Mouse (Mus musculus): ENCODE results near the gene Sdhb. TPM values are rescaled to one million over a fixed set of nuclear protein-coding genes. Genes with fewer than 3 reads are reported as not detected.

The Sdhb gene
- polyA plus RNA-seq, 1 experiment from 2014 or later = 539 TPM

DNA sequence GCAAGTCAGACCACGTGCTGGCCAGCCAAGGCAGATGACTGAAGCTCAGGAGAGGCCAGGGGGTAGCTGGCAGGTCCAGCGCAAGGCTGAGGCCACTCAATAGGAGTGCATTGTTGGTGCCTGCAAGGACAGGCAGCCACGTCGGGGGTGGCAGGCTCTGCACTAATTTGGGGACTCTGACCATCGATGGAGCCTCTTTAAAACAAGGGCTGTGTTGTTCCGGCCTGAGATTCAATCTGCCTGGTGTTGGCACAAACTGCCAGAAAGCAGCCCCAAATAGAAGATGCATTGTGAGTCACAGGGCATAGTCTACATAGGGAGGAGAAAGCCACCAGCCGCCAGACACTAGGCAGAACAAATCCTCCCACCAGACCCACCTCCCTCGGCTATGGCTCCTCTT lies 31.3 kb upstream of the Sdhb start:
- no peaks in the 10 kb centered on the region for H3K27me3 ChIP-seq (replicated peaks)
- no peaks in the 10 kb centered on the region for H3K36me3 ChIP-seq
- no peak overlapping the region for H3K27ac ChIP-seq
- H3K9me3 ChIP-seq = no peaks in the 10 kb centered on the region
- WGBS = 55% methylated on average over 8 of the region's 8 CpGs
- H3K4me3 ChIP-seq (replicated peaks) = no peak overlapping the region
- peaks cover 10% of the 10 kb centered on the region; the same call in 1 of the 2 replicates for H3K4me1 ChIP-seq (replicated peaks)
- H3K9ac ChIP-seq = no peak overlapping the region
- no peak overlapping the region for H3K4me2 ChIP-seq (replicated peaks)
- peak; percentile 48; the same call in 1 of the 2 replicates for ATAC-seq

DNA sequence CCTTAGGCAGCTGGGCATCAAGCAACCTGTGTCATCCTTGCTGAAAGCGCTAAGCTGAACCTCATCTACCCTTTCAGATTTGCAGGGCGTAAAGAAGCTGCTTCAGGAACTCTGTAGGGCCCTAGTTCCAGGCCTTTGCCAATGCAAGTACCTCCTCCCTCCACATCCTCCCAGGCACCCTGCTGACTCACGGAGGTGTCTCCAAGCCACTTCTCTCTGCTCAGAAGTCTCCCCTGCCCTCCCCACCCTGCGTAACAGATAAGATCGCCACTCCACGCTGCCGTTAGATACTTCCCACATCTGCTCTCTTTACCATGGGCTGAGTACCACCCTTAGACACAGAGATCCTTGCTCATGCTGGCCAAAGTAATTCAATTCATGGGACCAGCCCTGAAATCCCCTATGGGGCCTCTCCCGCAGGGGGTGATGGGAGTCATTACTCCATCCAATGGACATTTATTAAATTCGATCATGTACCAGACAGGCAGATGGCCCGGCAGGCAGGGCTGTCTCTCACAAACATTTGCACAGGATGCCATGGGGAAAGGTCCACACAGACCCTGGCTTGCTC lies 30.0 kb upstream of the Sdhb start:
- ATAC-seq = peak; percentile 19; the same call in 1 of the 2 replicates
- Histone ChIP-seq H3K9me3 (no peaks in the 10 kb centered on the region), H3K4me1 (replicated peaks) (peaks cover 7% of the 10 kb centered on the region; the same call in 1 of the 2 replicates), H3K27me3 (replicated peaks) (no peaks in the 10 kb centered on the region), H3K4me3 (replicated peaks) (no peak overlapping the region), H3K27ac (no peak overlapping the region), H3K9ac (no peak overlapping the region), H3K36me3 (no peaks in the 10 kb centered on the region), H3K4me2 (replicated peaks) (no peak overlapping the region)
- WGBS = 59% methylated on average over 10 of the region's 10 CpGs

DNA sequence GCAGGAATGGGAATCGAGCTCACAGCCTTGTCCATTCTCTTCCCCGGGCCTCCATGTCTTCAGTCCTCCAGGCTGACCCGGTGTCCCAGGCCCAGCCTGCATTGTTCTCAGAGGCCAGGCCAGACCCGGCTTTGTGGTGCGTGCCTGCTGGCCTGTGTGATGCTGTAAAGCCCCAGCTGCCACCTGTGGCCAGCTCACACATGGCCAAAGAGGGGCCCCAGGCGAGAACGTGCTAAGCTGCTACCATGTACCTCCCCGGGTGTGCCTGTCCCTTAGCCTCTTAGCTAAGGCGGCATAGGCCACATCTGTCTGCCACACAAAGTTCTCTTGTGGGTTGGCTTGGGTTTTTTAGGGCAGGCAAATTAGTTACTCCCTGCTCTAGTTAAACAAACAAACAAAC lies 25.4 kb upstream of the Sdhb start:
- no peak for ATAC-seq

DNA sequence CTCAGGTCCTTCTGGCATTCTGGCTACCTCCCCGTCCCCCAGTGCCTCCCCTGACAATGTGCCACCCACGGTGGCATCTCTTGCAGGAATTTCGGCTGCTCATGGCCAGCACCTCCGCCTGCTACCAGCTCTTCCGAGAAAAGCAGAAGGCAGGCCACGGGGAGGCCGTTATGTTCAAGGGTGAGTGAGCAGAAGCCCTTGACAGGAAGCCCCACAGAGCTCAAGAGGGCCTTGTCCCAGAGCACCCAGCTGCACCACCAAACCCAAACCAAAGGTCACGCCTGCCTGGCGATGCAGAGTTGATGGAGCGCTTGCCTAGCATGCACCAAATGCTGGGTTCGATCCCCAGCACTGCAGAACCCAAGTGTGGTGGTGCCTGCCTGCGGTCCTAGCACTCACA lies 16.6 kb upstream of the Sdhb start:
- Histone ChIP-seq H3K4me3 (replicated peaks) (no peak overlapping the region), H3K9me3 (no peaks in the 10 kb centered on the region), H3K9ac (no peak overlapping the region), H3K4me1 (replicated peaks) (no peaks in the 10 kb centered on the region), H3K27ac (no peak overlapping the region), H3K36me3 (no peaks in the 10 kb centered on the region), H3K4me2 (replicated peaks) (no peak overlapping the region), H3K27me3 (replicated peaks) (no peaks in the 10 kb centered on the region)
- 86% methylated on average over 12 of the region's 12 CpGs for WGBS
- ATAC-seq = no peak

More for the DNA sequence above, 25.4 kb upstream of the Sdhb start:
- WGBS = 79% methylated on average over 9 of the region's 9 CpGs
- Histone ChIP-seq H3K27ac (no peak overlapping the region), H3K4me1 (replicated peaks) (0 out of 2 replicates have a peak, but pooled peaks cover 7% of the 10 kb centered on the region), H3K36me3 (no peaks in the 10 kb centered on the region), H3K4me3 (replicated peaks) (no peak overlapping the region), H3K27me3 (replicated peaks) (no peaks in the 10 kb centered on the region), H3K9ac (no peak overlapping the region), H3K9me3 (no peaks in the 10 kb centered on the region), H3K4me2 (replicated peaks) (no peak overlapping the region)

DNA sequence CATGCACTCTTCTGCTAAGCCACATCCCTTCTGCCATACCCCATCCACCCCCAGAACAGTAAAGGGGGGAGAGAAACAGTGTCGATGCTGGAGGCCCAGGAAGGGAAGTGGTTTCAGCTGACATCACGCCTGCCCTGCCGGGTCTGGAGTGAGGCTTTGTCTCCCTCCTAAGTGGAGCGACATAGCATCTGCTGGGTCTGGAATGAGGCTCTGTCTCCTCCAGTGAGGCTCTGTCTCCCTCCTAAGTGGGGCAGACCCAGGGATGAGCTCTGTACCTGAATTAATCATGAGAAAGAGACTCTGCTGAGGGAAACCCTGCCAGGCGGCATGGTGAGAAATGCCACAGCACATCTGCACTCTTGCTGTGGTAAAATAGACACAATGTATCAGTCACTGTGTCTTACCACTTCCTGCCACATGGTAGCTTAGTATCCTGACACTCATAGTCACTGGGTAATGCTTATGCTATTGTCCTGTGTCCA lies 16.0 kb upstream of the Sdhb start:
- H3K4me3 ChIP-seq (replicated peaks) = no peak overlapping the region
- no peaks in the 10 kb centered on the region for H3K36me3 ChIP-seq
- ATAC-seq = no peak
- H3K27me3 ChIP-seq (replicated peaks) = no peaks in the 10 kb centered on the region
- no peaks in the 10 kb centered on the region for H3K9me3 ChIP-seq
- no peak overlapping the region for H3K27ac ChIP-seq
- H3K4me2 ChIP-seq (replicated peaks) = no peak overlapping the region
- H3K9ac ChIP-seq = no peak overlapping the region
- no peaks in the 10 kb centered on the region for H3K4me1 ChIP-seq (replicated peaks)
- WGBS = 69% methylated on average over 5 of the region's 5 CpGs

DNA sequence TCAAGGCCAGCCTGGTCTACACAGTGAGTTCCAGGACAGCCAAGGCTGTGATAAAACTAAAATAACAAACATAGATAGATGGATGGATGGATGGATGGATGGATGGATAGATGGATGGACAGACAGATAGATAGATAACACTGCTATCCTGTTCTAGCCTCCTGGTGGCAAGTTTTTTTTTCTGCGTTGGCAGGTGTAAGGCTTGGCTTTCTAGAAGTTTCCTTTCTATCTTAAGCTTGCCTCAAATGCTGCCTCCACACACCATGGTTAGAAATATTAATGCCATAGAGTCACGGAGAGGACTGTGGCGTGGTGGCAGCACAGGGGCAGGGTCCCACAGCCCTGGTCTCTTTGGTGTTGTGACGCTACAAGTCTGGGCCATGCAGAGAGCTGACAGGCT lies 15.4 kb upstream of the Sdhb start:
- no peak overlapping the region for H3K27ac ChIP-seq
- H3K36me3 ChIP-seq = no peaks in the 10 kb centered on the region
- WGBS = 86% methylated on average over 4 of the region's 4 CpGs
- H3K4me1 ChIP-seq (replicated peaks) = no peaks in the 10 kb centered on the region
- no peaks in the 10 kb centered on the region for H3K27me3 ChIP-seq (replicated peaks)
- H3K9me3 ChIP-seq = no peaks in the 10 kb centered on the region
- no peak overlapping the region for H3K9ac ChIP-seq
- ATAC-seq = no peak
- no peak overlapping the region for H3K4me3 ChIP-seq (replicated peaks)
- no peak overlapping the region for H3K4me2 ChIP-seq (replicated peaks)

DNA sequence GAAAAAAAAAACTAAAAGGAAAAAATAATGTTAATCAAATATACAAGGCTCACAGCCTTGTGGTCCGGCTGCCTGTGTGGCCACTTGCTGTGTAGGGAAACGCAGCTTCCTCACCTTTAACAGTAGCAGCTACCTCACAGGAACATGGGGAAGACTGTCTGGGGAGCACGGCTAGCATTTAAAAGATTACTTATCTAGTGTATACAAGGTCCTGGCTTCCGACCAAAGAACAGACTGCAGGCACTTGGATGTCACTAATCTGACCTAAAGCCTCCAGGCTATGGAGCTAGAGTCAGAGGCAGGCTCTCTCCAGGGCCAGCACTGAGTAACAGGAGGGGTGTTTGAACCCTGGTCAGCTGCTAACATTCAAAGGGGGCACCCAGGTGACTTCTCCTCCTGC lies 15.0 kb upstream of the Sdhb start:
- no peak overlapping the region for H3K4me3 ChIP-seq (replicated peaks)
- no peak overlapping the region for H3K9ac ChIP-seq
- no peak overlapping the region for H3K27ac ChIP-seq
- no peaks in the 10 kb centered on the region for H3K27me3 ChIP-seq (replicated peaks)
- H3K36me3 ChIP-seq = no peaks in the 10 kb centered on the region
- 47% methylated on average over 4 of the region's 4 CpGs for WGBS
- no peaks in the 10 kb centered on the region for H3K9me3 ChIP-seq
- no peak overlapping the region for H3K4me2 ChIP-seq (replicated peaks)
- ATAC-seq = no peak
- H3K4me1 ChIP-seq (replicated peaks) = no peaks in the 10 kb centered on the region

DNA sequence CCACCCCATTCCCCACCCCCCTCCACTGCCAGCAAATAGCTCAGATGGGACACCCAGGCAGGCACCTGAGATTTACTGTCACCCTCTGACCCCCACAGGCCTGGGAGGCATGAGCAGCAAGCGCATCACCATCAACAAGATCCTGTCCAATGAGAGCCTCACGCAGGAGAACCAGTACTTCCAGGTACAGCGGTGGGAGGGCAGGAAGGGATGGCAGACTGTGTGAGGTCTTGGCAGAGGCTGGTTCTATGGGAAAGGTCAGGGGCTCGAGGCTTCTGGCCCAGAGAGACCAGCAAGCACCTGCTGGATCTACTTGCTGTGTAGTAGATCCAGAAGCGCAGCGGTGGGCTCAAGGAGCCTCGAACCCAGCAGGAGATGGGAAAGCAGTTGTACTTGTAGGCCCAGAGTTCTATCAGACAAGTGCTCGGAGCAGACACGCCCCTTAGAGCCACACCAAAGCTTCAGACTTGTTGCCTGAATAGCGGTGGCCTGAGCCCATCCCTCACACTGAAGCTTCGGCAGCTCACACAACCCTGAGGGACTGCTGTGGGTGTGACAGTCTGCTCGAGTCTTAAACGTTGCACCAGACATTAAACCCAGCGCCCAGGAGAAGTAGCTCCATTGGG lies 14.3 kb upstream of the Sdhb start:
- no peaks in the 10 kb centered on the region for H3K27me3 ChIP-seq (replicated peaks)
- no peak overlapping the region for H3K27ac ChIP-seq
- ATAC-seq = no peak
- H3K4me3 ChIP-seq (replicated peaks) = no peak overlapping the region
- H3K36me3 ChIP-seq = no peaks in the 10 kb centered on the region
- no peak overlapping the region for H3K9ac ChIP-seq
- H3K4me2 ChIP-seq (replicated peaks) = no peak overlapping the region
- no peaks in the 10 kb centered on the region for H3K4me1 ChIP-seq (replicated peaks)
- 65% methylated on average over 14 of the region's 14 CpGs for WGBS
- no peaks in the 10 kb centered on the region for H3K9me3 ChIP-seq

DNA sequence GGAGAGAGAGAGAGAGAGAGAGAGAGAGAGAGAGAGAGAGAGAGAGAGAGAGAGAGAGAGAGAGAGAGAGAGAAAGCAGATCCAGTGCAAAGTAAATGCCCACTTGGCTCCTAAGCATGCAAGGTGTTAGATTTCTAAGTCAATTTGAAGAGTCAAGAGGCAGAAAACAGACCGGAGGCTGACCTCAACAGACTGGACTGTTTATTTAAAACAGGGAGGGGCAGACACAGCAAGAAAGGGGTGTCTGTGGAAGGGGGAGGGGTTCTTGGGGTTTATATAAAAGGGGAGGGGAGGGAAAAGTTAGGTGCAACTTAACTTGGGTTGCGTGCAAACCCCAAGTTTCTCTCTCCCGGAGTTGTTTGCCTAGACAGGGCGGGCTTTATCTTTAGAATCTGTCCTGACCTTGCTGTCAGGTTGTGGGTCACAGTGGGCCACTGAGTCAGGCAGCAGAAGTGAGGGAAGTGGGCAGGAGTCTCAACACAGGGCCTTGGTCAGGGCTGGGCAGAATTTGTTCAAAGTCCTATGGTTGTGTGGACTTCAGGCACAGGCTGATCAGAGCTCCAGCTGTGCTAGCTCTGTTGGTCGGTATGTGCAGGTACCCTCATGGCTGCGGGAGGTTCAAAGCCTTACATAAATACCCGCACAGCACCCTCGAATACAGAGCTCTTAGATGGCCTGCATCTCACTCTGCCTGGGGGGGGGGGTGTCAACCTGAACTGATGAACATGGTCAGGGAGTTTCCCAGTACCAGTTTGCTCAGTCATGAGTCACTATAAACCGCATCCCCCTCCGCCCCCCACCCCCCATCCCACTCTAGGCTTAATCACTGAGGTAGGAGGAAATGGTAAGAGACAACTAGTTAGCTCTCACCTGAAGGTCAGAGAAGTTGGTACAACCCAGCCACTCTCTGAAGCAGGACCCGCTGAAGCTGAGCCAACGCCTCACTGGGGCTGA lies 13.2 kb upstream of the Sdhb start:
- Histone ChIP-seq H3K4me2 (replicated peaks) (no peak overlapping the region), H3K27me3 (replicated peaks) (no peaks in the 10 kb centered on the region), H3K4me3 (replicated peaks) (no peak overlapping the region), H3K27ac (no peak overlapping the region), H3K36me3 (no peaks in the 10 kb centered on the region), H3K9ac (no peak overlapping the region), H3K4me1 (replicated peaks) (no peaks in the 10 kb centered on the region), H3K9me3 (no peaks in the 10 kb centered on the region)
- ATAC-seq = no peak
- WGBS = 75% methylated on average over 12 of the region's 12 CpGs

DNA sequence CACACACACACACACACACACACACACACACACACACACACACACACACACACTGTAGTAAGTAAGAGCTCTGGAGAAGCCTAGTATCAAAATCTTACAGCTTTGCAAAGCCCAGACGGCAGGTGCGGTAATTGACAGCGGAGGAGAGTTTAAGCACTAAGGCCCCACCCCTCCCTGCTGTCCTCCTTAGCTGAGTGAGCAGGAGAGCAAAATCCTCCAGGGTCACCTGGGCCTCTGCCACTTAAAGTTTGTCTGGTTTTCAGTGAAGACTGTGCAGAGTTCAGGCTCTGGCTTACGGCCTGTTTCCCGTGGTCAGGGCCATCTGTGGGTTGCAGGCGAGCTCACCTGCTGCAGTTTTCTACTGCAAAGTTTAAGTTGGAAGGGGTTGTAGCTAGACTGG lies 12.5 kb upstream of the Sdhb start:
- H3K9me3 ChIP-seq = no peaks in the 10 kb centered on the region
- H3K27ac ChIP-seq = no peak overlapping the region
- peak; percentile 40; the same call in 1 of the 2 replicates for ATAC-seq
- H3K27me3 ChIP-seq (replicated peaks) = no peaks in the 10 kb centered on the region
- no peak overlapping the region for H3K4me3 ChIP-seq (replicated peaks)
- H3K4me1 ChIP-seq (replicated peaks) = no peaks in the 10 kb centered on the region
- H3K4me2 ChIP-seq (replicated peaks) = no peak overlapping the region
- no peak overlapping the region for H3K9ac ChIP-seq
- 69% methylated on average over 6 of the region's 6 CpGs for WGBS
- no peaks in the 10 kb centered on the region for H3K36me3 ChIP-seq

DNA sequence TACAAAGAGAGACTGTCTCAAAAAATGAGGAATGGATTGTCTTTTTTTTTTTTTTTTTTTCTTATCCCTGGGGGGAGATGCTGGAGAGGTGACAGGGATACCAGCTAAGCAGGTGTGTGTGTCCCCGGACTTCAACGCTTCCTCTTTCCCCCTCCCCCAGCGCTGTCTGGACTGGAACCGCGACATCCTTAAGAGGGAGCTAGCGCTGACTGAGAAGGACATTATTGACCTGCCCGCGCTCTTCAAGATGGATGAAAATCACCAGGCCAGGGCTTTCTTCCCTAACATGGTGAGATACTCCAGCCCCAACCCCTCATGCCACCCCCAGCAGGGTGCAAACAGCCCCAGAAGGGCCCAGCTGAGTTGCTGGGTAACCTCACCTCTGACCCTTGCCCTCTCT lies 12.0 kb upstream of the Sdhb start:
- Histone ChIP-seq H3K9me3 (no peaks in the 10 kb centered on the region), H3K27me3 (replicated peaks) (no peaks in the 10 kb centered on the region), H3K4me1 (replicated peaks) (no peaks in the 10 kb centered on the region), H3K4me2 (replicated peaks) (no peak overlapping the region), H3K36me3 (no peaks in the 10 kb centered on the region), H3K4me3 (replicated peaks) (no peak overlapping the region), H3K9ac (no peak overlapping the region), H3K27ac (no peak overlapping the region)
- ATAC-seq = no peak
- 92% methylated on average over 8 of the region's 8 CpGs for WGBS

DNA sequence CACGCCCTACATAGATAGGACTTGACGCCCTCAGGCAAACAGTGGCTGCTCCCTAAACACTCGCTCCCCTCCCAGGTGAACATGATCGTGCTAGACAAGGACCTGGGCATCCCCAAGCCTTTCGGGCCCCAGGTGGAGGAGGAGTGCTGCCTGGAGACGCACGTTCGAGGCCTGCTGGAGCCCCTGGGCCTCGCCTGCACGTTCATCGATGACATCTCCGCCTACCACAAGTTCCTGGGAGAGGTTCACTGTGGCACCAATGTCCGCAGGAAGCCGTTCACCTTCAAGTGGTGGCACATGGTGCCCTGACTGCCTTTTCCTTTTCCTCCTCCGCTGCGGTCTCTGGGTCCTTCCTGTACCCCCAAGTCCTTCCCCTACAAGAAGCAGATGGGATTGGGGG lies 11.4 kb upstream of the Sdhb start:
- Histone ChIP-seq H3K4me1 (replicated peaks) (no peaks in the 10 kb centered on the region), H3K27me3 (replicated peaks) (no peaks in the 10 kb centered on the region), H3K9ac (no peak overlapping the region), H3K27ac (no peak overlapping the region), H3K4me3 (replicated peaks) (no peak overlapping the region), H3K4me2 (replicated peaks) (no peak overlapping the region), H3K9me3 (no peaks in the 10 kb centered on the region), H3K36me3 (no peaks in the 10 kb centered on the region)
- 85% methylated on average over 16 of the region's 16 CpGs for WGBS
- no peak for ATAC-seq

Data from intestine, embryonic 15.5 days (tissue).